Mouse (Mus musculus): ENCODE measurements around the gene Camta1. TPM values are rescaled to one million over a fixed set of nuclear protein-coding genes. Genes with fewer than 3 reads are reported as not detected.
A peak's percentile ranks its signal among the peaks of the same experiment; 100 is the strongest.

The Camta1 gene
- total RNA-seq, 1 experiment = 9.3 TPM

- peak overlapping the region; percentile 71 to 74 for H3K4me3 ChIP-seq (ENCODE audit: insufficient read depth in 1 of 2, low read depth in 1 of 2, low read length in 2 of 2, poor library complexity in 1 of 2, severe bottlenecking in 1 of 2)
- no peaks in the 10 kb centered on the region for H3K36me3 ChIP-seq (ENCODE audit: control insufficient read depth, insufficient read depth, low read length, poor library complexity, severe bottlenecking)
- in situ Hi-C loops (cut with MboI; ENCODE audit: low sequenced_read_pairs in 2 of 2, unreplicated experiment in 2 of 2) = no loop called here
- TF ChIP-seq ZNF384 (IDR thresholded peaks at IDR 0.05; ENCODE audit: low read depth, low read length) = no peak
- no peak for TF ChIP-seq HCFC1 (IDR thresholded peaks at IDR 0.05; ENCODE audit: borderline replicate concordance, insufficient read depth, low read length)
- TF ChIP-seq MAFK (IDR thresholded peaks at IDR 0.05; ENCODE audit: insufficient read depth, low read depth, low read length) = no peak
- TF ChIP-seq ZC3H11A (IDR thresholded peaks at IDR 0.05; ENCODE audit: borderline replicate concordance, low read depth, low read length) = no peak
- TF ChIP-seq CHD2 (IDR thresholded peaks at IDR 0.05; ENCODE audit: low read depth, low read length) = no peak
- peaks cover 0 to 2% of the 10 kb centered on the region in 2 experiments; a peak in 1 of 4 replicates for H3K4me1 ChIP-seq (ENCODE audit: control insufficient read depth in 2 of 2, insufficient read depth in 2 of 2, low read length in 2 of 2, poor library complexity in 1 of 2)
- DNase-seq (ENCODE audit: low read depth, low spot score) = no peak
- no peaks in the 10 kb centered on the region for H3K9me3 ChIP-seq (ENCODE audit: control insufficient read depth, insufficient read depth, low read depth, low read length)
- peak overlapping the region; percentile 81; the same call in 1 of the 2 replicates for H3K9ac ChIP-seq (ENCODE audit: insufficient read depth, low read depth, low read length, poor library complexity, severe bottlenecking)
- H3K27ac ChIP-seq (ENCODE audit: insufficient read depth, low read depth, low read length, poor library complexity, severe bottlenecking) = no peak overlapping the region
Measured at GRCm38 (mm10) chr4:150915181-150915906, 946.3 kb downstream of the Camta1 start.

- peak; percentile 87 for DNase-seq (ENCODE audit: low read depth, low spot score)
- H3K9me3 ChIP-seq (ENCODE audit: control insufficient read depth, insufficient read depth, low read depth, low read length) = no peaks in the 10 kb centered on the region
- H3K27ac ChIP-seq (ENCODE audit: insufficient read depth, low read depth, low read length, poor library complexity, severe bottlenecking) = no peak within 1 kb of the TSS; the same call in 1 of the 2 replicates
- peaks cover 0 to 4% of the 10 kb centered on the region in 2 experiments; a peak in 2 of 4 replicates for H3K4me1 ChIP-seq (ENCODE audit: control insufficient read depth in 2 of 2, insufficient read depth in 2 of 2, low read length in 2 of 2, poor library complexity in 1 of 2)
- H3K4me3 ChIP-seq (ENCODE audit: insufficient read depth in 1 of 2, low read depth in 1 of 2, low read length in 2 of 2, poor library complexity in 1 of 2, severe bottlenecking in 1 of 2) = peak within 1 kb of the TSS; percentile 71 to 74
- in situ Hi-C loops (cut with MboI; ENCODE audit: low sequenced_read_pairs in 2 of 2, unreplicated experiment in 2 of 2) = no loop called here
- H3K36me3 ChIP-seq (ENCODE audit: control insufficient read depth, insufficient read depth, low read length, poor library complexity, severe bottlenecking) = no peaks in the 10 kb centered on the region
- H3K9ac ChIP-seq (ENCODE audit: insufficient read depth, low read depth, low read length, poor library complexity, severe bottlenecking) = peak within 1 kb of the TSS; percentile 83
- no peak for TF ChIP-seq ZNF384 (IDR thresholded peaks at IDR 0.05; ENCODE audit: low read depth, low read length)
- TF ChIP-seq HCFC1 (IDR thresholded peaks at IDR 0.05; ENCODE audit: borderline replicate concordance, insufficient read depth, low read length) = peak; percentile 64; the same call in 1 of the 2 replicates
- no peak for TF ChIP-seq ZC3H11A (IDR thresholded peaks at IDR 0.05; ENCODE audit: borderline replicate concordance, low read depth, low read length)
- peak; percentile 51; the same call in 1 of the 2 replicates for TF ChIP-seq CHD2 (IDR thresholded peaks at IDR 0.05; ENCODE audit: low read depth, low read length)
Measured at GRCm38 (mm10) chr4:150914290-150914733, 947.4 kb downstream of the Camta1 start, which contains the start of the genes Park7 and Tnfrsf9. Park7 (minus strand) TSS chr4:150914437. Tnfrsf9 (plus strand) TSS chr4:150914562.

- no peak overlapping the region for H3K27ac ChIP-seq (ENCODE audit: insufficient read depth, low read depth, low read length, poor library complexity, severe bottlenecking)
- no peak for DNase-seq (ENCODE audit: low read depth, low spot score)
- H3K9me3 ChIP-seq (ENCODE audit: control insufficient read depth, insufficient read depth, low read depth, low read length) = no peaks in the 10 kb centered on the region
- peak overlapping the region; percentile 71 to 73 for H3K4me3 ChIP-seq (ENCODE audit: insufficient read depth in 1 of 2, low read depth in 1 of 2, low read length in 2 of 2, poor library complexity in 1 of 2, severe bottlenecking in 1 of 2)
- H3K36me3 ChIP-seq (ENCODE audit: control insufficient read depth, insufficient read depth, low read length, poor library complexity, severe bottlenecking) = no peaks in the 10 kb centered on the region
- peaks cover 0 to 4% of the 10 kb centered on the region in 2 experiments; a peak in 2 of 4 replicates for H3K4me1 ChIP-seq (ENCODE audit: control insufficient read depth in 2 of 2, insufficient read depth in 2 of 2, low read length in 2 of 2, poor library complexity in 1 of 2)
- in situ Hi-C loops (cut with MboI; ENCODE audit: low sequenced_read_pairs in 2 of 2, unreplicated experiment in 2 of 2) = no loop called here
- no peak for TF ChIP-seq ZC3H11A (IDR thresholded peaks at IDR 0.05; ENCODE audit: borderline replicate concordance, low read depth, low read length)
- no peak for TF ChIP-seq CHD2 (IDR thresholded peaks at IDR 0.05; ENCODE audit: low read depth, low read length)
- TF ChIP-seq MAFK (IDR thresholded peaks at IDR 0.05; ENCODE audit: insufficient read depth, low read depth, low read length) = no peak
- TF ChIP-seq HCFC1 (IDR thresholded peaks at IDR 0.05; ENCODE audit: borderline replicate concordance, insufficient read depth, low read length) = no peak
- TF ChIP-seq ZNF384 (IDR thresholded peaks at IDR 0.05; ENCODE audit: low read depth, low read length) = no peak
- H3K9ac ChIP-seq (ENCODE audit: insufficient read depth, low read depth, low read length, poor library complexity, severe bottlenecking) = peak overlapping the region; percentile 83
Measured at GRCm38 (mm10) chr4:150913743-150914142, 947.9 kb downstream of the Camta1 start.

GRCm38 (mm10) chr4:150910164-150910951 is 951.3 kb downstream of the Camta1 start:
- no peak for DNase-seq (ENCODE audit: low read depth, low spot score)
- in situ Hi-C loops (cut with MboI; ENCODE audit: low sequenced_read_pairs in 2 of 2, unreplicated experiment in 2 of 2) = no loop called here
- Histone ChIP-seq H3K36me3 (ENCODE audit: control insufficient read depth, insufficient read depth, low read length, poor library complexity, severe bottlenecking) (peaks cover 19% of the 10 kb centered on the region), H3K9me3 (ENCODE audit: control insufficient read depth, insufficient read depth, low read depth, low read length) (no peaks in the 10 kb centered on the region), H3K4me3 (ENCODE audit: insufficient read depth in 1 of 2, low read depth in 1 of 2, low read length in 2 of 2, poor library complexity in 1 of 2, severe bottlenecking in 1 of 2) (peak overlapping the region in 1 of 2 experiments; percentile 15; a peak in 1 of 4 replicates), H3K27ac (ENCODE audit: insufficient read depth, low read depth, low read length, poor library complexity, severe bottlenecking) (peak overlapping the region; percentile 12; the same call in 1 of the 2 replicates), H3K4me1 (ENCODE audit: control insufficient read depth in 2 of 2, insufficient read depth in 2 of 2, low read length in 2 of 2, poor library complexity in 1 of 2) (peaks cover 0 to 11% of the 10 kb centered on the region in 2 experiments; a peak in 2 of 4 replicates), H3K9ac (ENCODE audit: insufficient read depth, low read depth, low read length, poor library complexity, severe bottlenecking) (peak overlapping the region; percentile 61; the same call in 1 of the 2 replicates)
- no peak for TF ChIP-seq ZNF384 (IDR thresholded peaks at IDR 0.05; ENCODE audit: low read depth, low read length)

Data from ES-E14 (cell line).